Mouse (Mus musculus): ENCODE results near the gene Arhgap36. TPM values are rescaled to one million over a fixed set of nuclear protein-coding genes. Genes with fewer than 3 reads are reported as not detected.

Gene Arhgap36
- 6.3 and 8.3 TPM in 2 replicates for polyA plus RNA-seq (2012; rRNA removed)

DNA sequence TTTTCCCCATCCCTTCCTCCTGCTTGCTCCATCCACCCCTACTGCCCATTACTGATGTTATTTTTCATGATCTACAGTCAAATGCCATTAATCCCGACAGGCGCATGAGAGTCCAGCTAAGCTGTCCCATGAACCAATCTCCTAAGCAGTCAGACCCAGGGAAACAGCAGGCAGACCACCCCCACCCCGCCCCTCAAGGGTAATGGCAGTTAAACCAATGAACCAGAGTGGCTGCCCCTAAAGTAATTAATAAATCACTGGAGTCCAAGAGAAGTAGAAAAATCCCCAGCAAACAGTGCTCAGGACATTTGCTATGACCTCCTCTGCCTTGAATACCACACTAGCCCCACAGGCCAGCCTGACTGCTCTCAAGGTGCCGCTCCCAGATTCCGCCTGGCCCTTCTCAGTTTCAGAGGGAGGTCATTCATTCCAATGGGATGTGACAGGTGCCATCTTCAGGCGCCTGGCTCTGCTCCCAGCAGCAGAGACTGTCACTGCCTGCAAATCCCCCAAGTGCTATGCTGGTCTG is at the start of gene Arhgap36:
Arhgap36 (plus strand) TSS at position 504 of the 529 bp plus-strand sequence.
- H3K4me3 ChIP-seq (replicated peaks; ENCODE audit: insufficient read depth, low read depth, low read length): no peak within 1 kb of the TSS
- DNase-seq: no peak
- H3K27ac ChIP-seq (ENCODE audit: insufficient read depth, low read length): no peak within 1 kb of the TSS
- H3K4me1 ChIP-seq (ENCODE audit: control insufficient read depth, insufficient read depth, low read length): no peaks in the 10 kb centered on the region
- 41% methylated on average over 6 of the region's 6 CpGs for WGBS
- no peaks in the 10 kb centered on the region for H3K27me3 ChIP-seq (ENCODE audit: control insufficient read depth, insufficient read depth, low read length)
- TF ChIP-seq POLR2A (IDR thresholded peaks at IDR 0.05; ENCODE audit: borderline replicate concordance, insufficient read depth, low read length): no peak
- TF ChIP-seq CTCF (IDR thresholded peaks at IDR 0.05; ENCODE audit: borderline replicate concordance, insufficient read depth, low read depth, low read length): no peak

DNA sequence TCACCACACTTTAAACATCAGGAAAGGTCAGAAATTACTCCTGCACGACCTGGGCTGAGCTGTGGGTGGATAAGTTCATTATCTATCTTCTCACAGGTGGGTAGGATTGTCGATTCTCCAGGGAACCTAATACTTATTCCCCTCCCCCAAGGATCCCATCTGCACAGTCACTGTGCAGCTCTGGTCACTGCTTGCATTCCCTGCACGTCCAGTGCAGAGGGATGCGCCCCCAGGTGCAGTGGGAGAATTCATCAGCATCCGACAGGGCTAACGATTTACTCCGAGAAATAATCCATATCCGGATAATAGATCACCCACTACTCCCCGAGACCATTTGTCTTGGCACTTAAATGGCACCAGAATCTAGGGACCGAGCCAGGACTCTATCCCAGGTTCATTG is 6.0 kb upstream of the Arhgap36 start:
- no peak for TF ChIP-seq POLR2A (IDR thresholded peaks at IDR 0.05; ENCODE audit: borderline replicate concordance, insufficient read depth, low read length)
- no peak for TF ChIP-seq CTCF (IDR thresholded peaks at IDR 0.05; ENCODE audit: borderline replicate concordance, insufficient read depth, low read depth, low read length)
- no peak overlapping the region for H3K4me3 ChIP-seq (replicated peaks; ENCODE audit: insufficient read depth, low read depth, low read length)
- 72% methylated on average over 10 of the region's 10 CpGs for WGBS
- H3K27ac ChIP-seq (ENCODE audit: insufficient read depth, low read length): no peak overlapping the region
- no peaks in the 10 kb centered on the region for H3K4me1 ChIP-seq (ENCODE audit: control insufficient read depth, insufficient read depth, low read length)
- DNase-seq: no peak
- no peaks in the 10 kb centered on the region for H3K27me3 ChIP-seq (ENCODE audit: control insufficient read depth, insufficient read depth, low read length)

GRCm38 (mm10) chrX:49470287-49471054 is 6.7 kb downstream of the Arhgap36 start:
- WGBS: 12% methylated on average over 34 of the region's 34 CpGs
- H3K27ac ChIP-seq (ENCODE audit: insufficient read depth, low read length): no peak overlapping the region
- TF ChIP-seq CTCF (IDR thresholded peaks at IDR 0.05; ENCODE audit: borderline replicate concordance, insufficient read depth, low read depth, low read length): no peak
- TF ChIP-seq POLR2A (IDR thresholded peaks at IDR 0.05; ENCODE audit: borderline replicate concordance, insufficient read depth, low read length): no peak
- H3K4me3 ChIP-seq (replicated peaks; ENCODE audit: insufficient read depth, low read depth, low read length): no peak overlapping the region
- H3K27me3 ChIP-seq (ENCODE audit: control insufficient read depth, insufficient read depth, low read length): no peaks in the 10 kb centered on the region
- DNase-seq: no peak
- no peaks in the 10 kb centered on the region for H3K4me1 ChIP-seq (ENCODE audit: control insufficient read depth, insufficient read depth, low read length)

DNA sequence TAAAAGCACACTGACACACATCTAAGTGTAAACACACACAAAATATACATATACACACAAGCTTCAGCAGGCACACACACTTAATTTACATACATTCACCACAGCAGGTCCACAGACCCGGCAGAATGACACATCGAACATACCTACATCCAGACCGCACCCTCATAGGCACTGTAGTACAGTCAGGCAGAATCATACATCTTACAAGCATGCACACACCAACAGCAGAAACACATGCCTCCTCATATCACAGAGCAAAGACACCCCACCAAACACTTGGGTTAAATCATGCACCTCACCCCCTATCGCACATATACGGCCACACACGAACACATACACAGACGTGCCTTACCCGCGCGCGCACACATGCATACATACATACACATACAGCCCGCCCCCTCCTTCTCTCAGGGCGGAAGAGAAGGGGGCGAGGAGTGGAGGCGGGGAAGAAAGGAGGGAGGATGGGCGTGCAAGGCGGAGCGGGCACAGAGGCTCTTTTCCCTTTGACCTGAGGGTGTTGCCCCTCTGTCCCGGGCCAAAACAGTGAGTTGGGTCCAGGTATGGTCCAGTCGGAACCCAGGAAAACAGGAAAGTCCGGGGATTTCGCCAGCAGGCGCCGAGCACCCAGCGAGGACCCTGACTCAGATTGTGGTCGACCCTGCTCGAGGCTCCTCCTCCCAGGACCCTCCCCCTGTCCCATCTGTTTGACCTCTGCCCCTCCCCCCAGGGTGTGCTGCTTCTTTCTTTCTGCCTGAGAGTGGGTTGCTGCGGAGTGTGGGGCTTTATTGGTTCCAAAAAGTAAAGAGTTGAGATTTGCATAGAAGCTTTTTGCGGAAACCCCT is 16.4 kb downstream of the Arhgap36 start:
- Histone ChIP-seq H3K27me3 (ENCODE audit: control insufficient read depth, insufficient read depth, low read length) (no peaks in the 10 kb centered on the region), H3K4me1 (ENCODE audit: control insufficient read depth, insufficient read depth, low read length) (no peaks in the 10 kb centered on the region), H3K27ac (ENCODE audit: insufficient read depth, low read length) (no peak overlapping the region), H3K4me3 (replicated peaks; ENCODE audit: insufficient read depth, low read depth, low read length) (no peak overlapping the region)
- no peak for TF ChIP-seq CTCF (IDR thresholded peaks at IDR 0.05; ENCODE audit: borderline replicate concordance, insufficient read depth, low read depth, low read length)
- TF ChIP-seq POLR2A (IDR thresholded peaks at IDR 0.05; ENCODE audit: borderline replicate concordance, insufficient read depth, low read length): no peak
- WGBS: 11% methylated on average over 25 of the region's 29 CpGs
- no peak for DNase-seq

DNA sequence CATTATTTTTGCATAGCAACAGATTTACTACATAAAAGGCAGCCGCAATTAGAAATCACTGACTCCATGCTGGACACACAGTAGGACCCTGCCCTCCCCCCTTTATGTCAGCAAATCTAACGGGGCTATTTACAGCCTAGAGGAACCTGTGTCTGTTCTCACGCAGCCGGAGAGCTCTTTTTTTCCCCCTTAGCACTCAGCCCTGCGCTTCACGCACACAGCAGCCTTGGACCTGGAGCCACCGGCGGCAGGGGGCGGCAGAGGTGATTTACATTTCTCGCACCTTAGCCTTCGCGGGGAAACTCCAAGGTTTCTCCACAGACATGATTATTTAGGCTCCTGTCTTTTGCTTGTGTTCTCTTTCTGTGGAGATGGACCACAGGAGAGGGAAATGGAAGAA is 17.1 kb downstream of the Arhgap36 start:
- Histone ChIP-seq H3K4me3 (replicated peaks; ENCODE audit: insufficient read depth, low read depth, low read length) (no peak overlapping the region), H3K4me1 (ENCODE audit: control insufficient read depth, insufficient read depth, low read length) (no peaks in the 10 kb centered on the region), H3K27ac (ENCODE audit: insufficient read depth, low read length) (no peak overlapping the region), H3K27me3 (ENCODE audit: control insufficient read depth, insufficient read depth, low read length) (no peaks in the 10 kb centered on the region)
- 6% methylated on average over 12 of the region's 12 CpGs for WGBS
- no peak for DNase-seq
- TF ChIP-seq CTCF (IDR thresholded peaks at IDR 0.05; ENCODE audit: borderline replicate concordance, insufficient read depth, low read depth, low read length) (no peak), POLR2A (IDR thresholded peaks at IDR 0.05; ENCODE audit: borderline replicate concordance, insufficient read depth, low read length) (no peak)

GRCm38 (mm10) chrX:49489141-49489540 is 25.4 kb downstream of the Arhgap36 start:
- H3K27ac ChIP-seq (ENCODE audit: insufficient read depth, low read length): no peak overlapping the region
- H3K4me1 ChIP-seq (ENCODE audit: control insufficient read depth, insufficient read depth, low read length): no peaks in the 10 kb centered on the region; the same call in 1 of the 2 replicates
- TF ChIP-seq POLR2A (IDR thresholded peaks at IDR 0.05; ENCODE audit: borderline replicate concordance, insufficient read depth, low read length): no peak
- no peak for TF ChIP-seq CTCF (IDR thresholded peaks at IDR 0.05; ENCODE audit: borderline replicate concordance, insufficient read depth, low read depth, low read length)
- no peaks in the 10 kb centered on the region for H3K27me3 ChIP-seq (ENCODE audit: control insufficient read depth, insufficient read depth, low read length)
- no peak overlapping the region for H3K4me3 ChIP-seq (replicated peaks; ENCODE audit: insufficient read depth, low read depth, low read length)
- DNase-seq: no peak
- 85% methylated on average over 5 of the region's 5 CpGs for WGBS

DNA sequence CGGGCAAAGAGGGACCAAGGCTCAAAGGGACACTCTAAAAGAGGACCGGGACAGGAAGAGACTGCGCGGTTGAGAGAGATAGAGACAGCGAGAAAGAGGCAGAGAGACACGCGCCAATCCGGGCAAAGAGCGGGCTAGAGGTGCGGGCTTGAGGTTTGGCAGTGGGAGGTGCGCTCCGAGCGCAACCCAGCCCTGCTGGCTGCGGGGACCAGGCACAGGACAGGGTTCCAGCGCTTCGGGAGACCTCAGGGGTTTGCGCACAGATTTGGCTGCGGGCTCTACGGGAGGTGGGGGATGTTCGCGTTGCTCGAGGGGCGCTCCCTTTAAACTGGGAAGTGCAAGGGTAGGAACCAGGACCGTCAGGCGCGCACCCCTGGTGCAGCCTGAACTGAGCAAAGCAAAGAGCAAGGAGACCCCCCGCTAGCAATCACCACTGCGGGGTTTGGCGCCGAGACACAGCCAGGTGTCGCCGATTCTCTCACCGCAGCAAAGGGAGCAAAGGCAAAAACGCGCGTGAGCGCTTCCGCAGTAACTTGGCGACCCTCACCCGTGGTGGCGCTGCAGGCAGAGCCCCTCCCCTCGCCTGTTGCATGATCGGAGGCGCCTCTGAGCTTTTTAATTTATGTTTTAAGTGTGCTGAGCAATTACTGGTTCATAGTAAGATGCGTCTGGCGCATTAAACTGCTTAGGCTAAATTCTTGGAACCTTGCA is 30.1 kb downstream of the Arhgap36 start:
- H3K4me1 ChIP-seq (ENCODE audit: control insufficient read depth, insufficient read depth, low read length): no peaks in the 10 kb centered on the region; the same call in 1 of the 2 replicates
- no peak overlapping the region for H3K4me3 ChIP-seq (replicated peaks; ENCODE audit: insufficient read depth, low read depth, low read length)
- DNase-seq: no peak
- 5% methylated on average over 46 of the region's 46 CpGs for WGBS
- H3K27me3 ChIP-seq (ENCODE audit: control insufficient read depth, insufficient read depth, low read length): no peaks in the 10 kb centered on the region; the same call in 1 of the 2 replicates
- no peak for TF ChIP-seq CTCF (IDR thresholded peaks at IDR 0.05; ENCODE audit: borderline replicate concordance, insufficient read depth, low read depth, low read length)
- no peak for TF ChIP-seq POLR2A (IDR thresholded peaks at IDR 0.05; ENCODE audit: borderline replicate concordance, insufficient read depth, low read length)
- H3K27ac ChIP-seq (ENCODE audit: insufficient read depth, low read length): no peak overlapping the region

Other genes with a start within 250 kb of the Arhgap36 start
- gene Enox2, start 175.7 kb upstream of the Arhgap36 start, polyA plus RNA-seq (2012; rRNA removed): 11.1 and 11.5 TPM in 2 replicates
- gene Olfr1320, start 208.4 kb downstream of the Arhgap36 start, polyA plus RNA-seq (2012; rRNA removed): not detected in 2 replicates

Measured in cerebellum, adult 2 months (tissue).